Mouse (Mus musculus): Measurements from ENCODE around the gene Dusp3. TPM values are rescaled to one million over a fixed set of nuclear protein-coding genes. Genes with fewer than 3 reads are reported as not detected.
"Not testable (repeated sequence)": the region's sequence is repeated elsewhere in the genome, so short reads cannot be mapped to it uniquely, and the experiment has no call there.

The Dusp3 gene
- polyA plus RNA-seq, 1 experiment from 2014 or later = 16.9 TPM

DNA sequence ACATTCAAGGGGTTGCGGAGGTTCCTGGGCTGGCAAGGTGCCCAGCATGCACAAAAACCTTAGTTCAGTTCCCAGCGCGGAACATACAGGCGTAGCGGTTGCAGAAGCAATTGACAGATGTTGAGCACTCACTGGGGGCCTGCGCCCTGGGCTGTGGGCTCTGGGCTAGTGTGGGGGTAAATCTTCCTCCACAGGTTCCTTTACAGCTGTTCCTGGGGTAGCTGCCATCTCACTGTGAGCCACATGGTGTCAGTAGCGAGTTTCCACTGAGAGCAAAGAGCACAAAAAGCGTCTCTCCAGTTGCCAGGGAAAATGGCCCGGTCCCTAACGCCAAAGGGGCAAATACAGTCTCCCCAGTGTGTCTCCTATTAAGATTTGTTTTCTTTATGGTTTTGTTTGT lies 823 bp downstream of the Dusp3 start:
- H3K27me3 ChIP-seq (ENCODE audit: insufficient read depth, low read length) = no peaks in the 10 kb centered on the region
- no peak overlapping the region for H3K9ac ChIP-seq
- peak overlapping the region; percentile 35; the same call in 1 of the 2 replicates for H3K4me2 ChIP-seq
- 2% methylated on average over 10 of the region's 10 CpGs for WGBS
- DNase-seq (peak; percentile 96), ATAC-seq (ENCODE audit: insufficient read depth) (peak; percentile 60; the same call in 1 of the 2 replicates)
- peak; percentile 93 for TF ChIP-seq CTCF (IDR thresholded peaks at IDR 0.05; ENCODE audit: low read depth)
- H3K36me3 ChIP-seq (ENCODE audit: insufficient read depth) = peaks cover 3% of the 10 kb centered on the region; the same call in 1 of the 2 replicates
- H3K4me3 ChIP-seq (ENCODE audit: low read depth, low read length) = no peak overlapping the region
- no peak overlapping the region for H3K27ac ChIP-seq (ENCODE audit: low read depth)
- H3K9me3 ChIP-seq (ENCODE audit: low read depth, low read length) = no peaks in the 10 kb centered on the region
- no peaks in the 10 kb centered on the region for H3K4me1 ChIP-seq (ENCODE audit: insufficient read depth)

DNA sequence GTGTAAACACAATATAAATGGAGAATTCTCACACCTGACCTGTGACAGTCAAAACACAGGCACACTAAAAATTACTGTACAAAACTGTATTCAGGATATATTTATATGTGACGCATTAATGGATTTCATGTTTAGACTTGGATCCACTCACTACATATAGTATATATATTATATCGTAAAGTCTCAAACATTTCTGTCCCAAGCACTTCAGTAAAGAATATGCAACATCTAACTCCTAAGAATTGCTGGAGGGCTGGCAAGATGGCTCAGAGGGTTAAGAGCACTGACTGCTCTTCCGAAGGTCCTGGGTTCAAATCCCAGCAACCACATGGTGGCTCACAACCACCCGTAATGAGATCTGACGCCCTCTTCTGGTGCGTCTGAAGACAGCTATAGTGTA lies 1.4 kb downstream of the Dusp3 start:
- DNase-seq; H3K4me3 ChIP-seq (ENCODE audit: low read depth, low read length); H3K27me3 ChIP-seq (ENCODE audit: insufficient read depth, low read length); H3K27ac ChIP-seq (ENCODE audit: low read depth); H3K9ac ChIP-seq; H3K4me1 ChIP-seq (ENCODE audit: insufficient read depth); H3K36me3 ChIP-seq (ENCODE audit: insufficient read depth); H3K9me3 ChIP-seq (ENCODE audit: low read depth, low read length); H3K4me2 ChIP-seq; ATAC-seq (ENCODE audit: insufficient read depth): not testable (repeated sequence)
- WGBS = 43% methylated on average over 6 of the region's 6 CpGs

DNA sequence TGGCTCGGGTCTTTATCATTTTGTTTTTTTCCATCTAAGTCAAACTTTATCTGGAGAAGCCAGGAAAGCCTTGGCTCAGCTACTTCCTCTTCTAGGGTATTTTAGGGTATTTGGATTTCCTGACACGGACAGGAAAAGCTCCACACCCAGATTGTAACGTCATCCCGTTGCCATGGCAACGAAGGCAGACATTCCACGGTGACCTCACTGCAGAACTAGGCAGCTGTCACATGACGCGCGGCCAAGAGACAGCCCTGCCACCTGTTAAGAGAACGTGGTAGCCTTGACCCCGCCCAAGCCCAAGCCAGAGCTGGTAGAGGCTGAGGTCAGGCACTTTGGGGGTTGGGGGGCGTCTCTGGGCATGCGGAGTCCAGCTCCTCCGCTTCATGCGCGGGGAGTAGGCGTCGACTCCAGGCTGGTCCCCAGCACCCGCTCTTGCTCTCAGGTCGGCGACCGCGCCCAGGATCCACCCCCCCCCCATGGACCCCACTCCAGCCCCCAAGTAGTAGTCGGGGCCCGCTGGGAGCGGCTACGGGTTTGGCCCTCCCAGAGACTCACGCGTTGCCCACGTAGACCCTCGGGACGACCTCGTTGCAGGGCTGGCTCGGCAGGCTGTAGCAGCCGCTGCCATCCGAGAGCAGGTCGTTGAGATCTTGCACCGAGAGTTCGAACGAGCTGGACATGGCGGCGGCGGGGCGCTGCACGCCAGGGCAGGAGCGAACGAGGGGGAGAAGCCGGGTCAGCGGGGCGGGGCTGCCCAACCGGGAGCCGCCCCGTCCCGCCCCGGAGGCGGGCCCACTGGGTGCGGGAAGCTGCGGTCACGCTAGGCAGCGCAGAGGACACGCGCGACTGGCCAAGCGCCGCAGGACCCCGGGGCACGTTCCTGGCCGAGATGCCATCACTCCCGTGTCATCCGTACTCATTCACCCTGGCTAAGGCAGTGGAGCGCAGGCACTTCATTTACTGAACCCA lies 2.5 kb downstream of the Dusp3 start, which contains the start of gene Cfap97d1:
Gene Cfap97d1, plus strand, starts transcription at position 226 of the 972 bp plus-strand sequence.
- H3K27me3 ChIP-seq (ENCODE audit: insufficient read depth, low read length) = no peaks in the 10 kb centered on the region
- under 1% methylated on average over 70 of the region's 71 CpGs for WGBS
- no peaks in the 10 kb centered on the region for H3K4me1 ChIP-seq (ENCODE audit: insufficient read depth)
- H3K9ac ChIP-seq = peak within 1 kb of the TSS; percentile 59
- H3K36me3 ChIP-seq (ENCODE audit: insufficient read depth) = peaks cover 8% of the 10 kb centered on the region; the same call in 1 of the 2 replicates
- no peaks in the 10 kb centered on the region for H3K9me3 ChIP-seq (ENCODE audit: low read depth, low read length)
- peak within 1 kb of the TSS; percentile 62 for H3K4me3 ChIP-seq (ENCODE audit: low read depth, low read length)
- no peak for TF ChIP-seq CTCF (IDR thresholded peaks at IDR 0.05; ENCODE audit: low read depth)
- H3K27ac ChIP-seq (ENCODE audit: low read depth) = peak within 1 kb of the TSS; percentile 82
- DNase-seq = peak; percentile 98
- peak within 1 kb of the TSS; percentile 100 for H3K4me2 ChIP-seq
- peak; percentile 81 for ATAC-seq (ENCODE audit: insufficient read depth)

DNA sequence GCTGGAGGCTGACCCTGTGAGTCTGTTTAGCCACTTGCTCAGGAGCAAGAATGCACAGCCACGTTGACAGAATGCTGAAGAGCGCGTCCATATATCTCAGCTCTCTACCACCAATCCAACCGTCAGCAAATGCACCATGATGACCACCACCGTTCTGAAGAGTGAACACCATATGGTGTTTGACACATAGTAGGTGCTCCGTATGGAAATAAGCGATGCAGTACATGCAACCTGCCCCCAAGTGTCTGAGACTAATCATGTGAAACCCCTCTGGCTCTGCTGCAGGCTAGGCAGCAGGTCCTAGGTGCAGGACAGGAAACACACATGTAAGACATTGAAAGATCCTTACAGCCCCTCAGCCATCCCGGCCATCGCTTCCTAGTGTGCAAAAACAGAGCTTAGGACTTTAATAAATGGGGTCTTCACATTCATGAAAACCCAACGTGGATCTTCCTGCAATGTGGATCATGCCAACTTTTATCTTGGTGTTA lies 3.3 kb downstream of the Dusp3 start:
- Histone ChIP-seq H3K27ac (ENCODE audit: low read depth) (0 out of 2 replicates have a peak overlapping the region, but pooled peaks have one; percentile 6), H3K4me1 (ENCODE audit: insufficient read depth) (no peaks in the 10 kb centered on the region), H3K27me3 (ENCODE audit: insufficient read depth, low read length) (no peaks in the 10 kb centered on the region), H3K4me2 (peak overlapping the region; percentile 100), H3K36me3 (ENCODE audit: insufficient read depth) (peaks cover 8% of the 10 kb centered on the region; the same call in 1 of the 2 replicates), H3K4me3 (ENCODE audit: low read depth, low read length) (0 out of 2 replicates have a peak overlapping the region, but pooled peaks have one; percentile 62), H3K9ac (no peak overlapping the region), H3K9me3 (ENCODE audit: low read depth, low read length) (no peaks in the 10 kb centered on the region)
- WGBS = 56% methylated on average over 10 of the region's 10 CpGs
- TF ChIP-seq CTCF (IDR thresholded peaks at IDR 0.05; ENCODE audit: low read depth) = no peak
- no peak for ATAC-seq (ENCODE audit: insufficient read depth)
- DNase-seq = peak; percentile 10

DNA sequence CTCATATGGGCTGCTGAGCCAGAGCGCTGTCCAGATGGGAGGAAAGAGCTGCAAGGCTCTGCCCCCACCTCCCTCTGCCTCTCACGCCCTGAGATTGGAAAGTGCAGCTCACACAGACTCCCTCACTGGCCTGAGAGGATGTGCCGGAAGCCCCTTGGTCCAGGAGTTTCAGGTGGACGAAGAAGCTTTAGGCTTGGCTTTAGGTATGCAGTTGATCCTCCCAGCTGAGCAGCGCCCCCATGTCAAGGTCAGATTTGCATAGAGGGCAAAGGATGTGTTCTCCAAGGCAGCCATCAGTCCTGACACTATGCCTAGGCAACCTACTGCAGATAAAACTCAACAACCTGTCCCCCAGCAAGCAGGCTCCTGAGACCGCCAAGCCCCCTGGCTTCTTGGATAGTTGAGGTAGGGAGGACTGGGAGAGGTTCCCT lies 3.8 kb downstream of the Dusp3 start:
- no peak overlapping the region for H3K9ac ChIP-seq
- H3K4me3 ChIP-seq (ENCODE audit: low read depth, low read length) = no peak overlapping the region
- DNase-seq (peak; percentile 15), ATAC-seq (ENCODE audit: insufficient read depth) (no peak)
- H3K9me3 ChIP-seq (ENCODE audit: low read depth, low read length) = no peaks in the 10 kb centered on the region
- H3K27ac ChIP-seq (ENCODE audit: low read depth) = 0 out of 2 replicates have a peak overlapping the region, but pooled peaks have one; percentile 6
- peak overlapping the region; percentile 100 for H3K4me2 ChIP-seq
- H3K4me1 ChIP-seq (ENCODE audit: insufficient read depth) = no peaks in the 10 kb centered on the region
- no peaks in the 10 kb centered on the region for H3K27me3 ChIP-seq (ENCODE audit: insufficient read depth, low read length)
- WGBS = 42% methylated on average over 6 of the region's 6 CpGs
- TF ChIP-seq CTCF (IDR thresholded peaks at IDR 0.05; ENCODE audit: low read depth) = no peak
- H3K36me3 ChIP-seq (ENCODE audit: insufficient read depth) = peaks cover 8% of the 10 kb centered on the region; the same call in 1 of the 2 replicates

DNA sequence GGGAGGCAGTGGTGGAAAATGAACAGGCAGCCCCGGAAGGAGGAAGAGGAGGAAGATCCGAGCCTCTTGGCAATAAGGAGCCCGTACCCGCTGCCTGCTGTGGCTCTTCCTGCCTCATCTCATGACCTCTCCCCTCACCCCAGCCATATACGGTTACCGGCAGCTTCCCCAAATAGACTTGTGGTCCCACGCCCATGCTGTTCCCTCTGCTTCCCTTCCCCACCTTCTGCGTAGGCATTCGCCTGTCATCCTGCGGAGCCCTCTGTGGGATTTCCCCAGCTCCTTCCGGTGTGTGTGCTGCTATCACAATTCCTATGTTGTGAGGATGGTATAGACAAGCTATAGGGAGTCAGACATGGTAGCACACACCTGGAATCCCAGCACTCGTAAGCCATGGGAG lies 5.0 kb downstream of the Dusp3 start:
- DNase-seq (peak; percentile 17), ATAC-seq (ENCODE audit: insufficient read depth) (no peak)
- Histone ChIP-seq H3K9ac (no peak overlapping the region), H3K27me3 (ENCODE audit: insufficient read depth, low read length) (no peaks in the 10 kb centered on the region), H3K4me1 (ENCODE audit: insufficient read depth) (no peaks in the 10 kb centered on the region), H3K9me3 (ENCODE audit: low read depth, low read length) (no peaks in the 10 kb centered on the region), H3K27ac (ENCODE audit: low read depth) (no peak overlapping the region), H3K36me3 (ENCODE audit: insufficient read depth) (peaks cover 8% of the 10 kb centered on the region; the same call in 1 of the 2 replicates), H3K4me2 (no peak overlapping the region), H3K4me3 (ENCODE audit: low read depth, low read length) (no peak overlapping the region)
- 69% methylated on average over 12 of the region's 12 CpGs for WGBS
- TF ChIP-seq CTCF (IDR thresholded peaks at IDR 0.05; ENCODE audit: low read depth) = no peak

Measured in lung, embryonic 14.5 days (tissue).